Mouse (Mus musculus): ENCODE results near the gene Slc24a5. TPM values are rescaled to one million over a fixed set of nuclear protein-coding genes. Genes with fewer than 3 reads are reported as not detected.
"Not testable (repeated sequence)": the region's sequence is repeated elsewhere in the genome, so short reads cannot be mapped to it uniquely, and the experiment has no call there.

Slc24a5 gene
- under 1 TPM in 1 of 4 experiments, not detected in 3; 0.46 TPM for total RNA-seq (2022)

DNA sequence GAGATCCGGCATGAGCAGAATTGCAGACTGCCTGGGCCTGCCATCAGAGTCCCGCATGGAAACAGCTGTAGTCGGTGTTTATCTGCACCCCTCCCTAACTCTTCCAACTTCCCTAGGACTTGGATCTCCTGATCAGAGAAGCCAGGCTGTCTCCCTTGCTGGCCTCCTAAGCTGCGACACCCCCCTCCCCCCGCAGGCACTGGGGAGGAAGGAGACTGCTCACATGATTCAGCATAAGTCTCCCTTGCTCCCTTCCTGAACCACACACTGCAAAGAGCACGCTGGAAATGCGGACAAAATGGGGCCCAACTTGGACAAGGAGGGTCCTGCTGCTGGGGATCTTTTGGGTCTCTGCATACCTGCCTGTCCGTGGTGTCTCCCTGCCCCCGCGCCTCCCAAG lies at the start of gene Slc24a5:
Slc24a5 (plus strand) TSS at position 231 of the 400 bp plus-strand sequence.
- no peak for DNase-seq

DNA sequence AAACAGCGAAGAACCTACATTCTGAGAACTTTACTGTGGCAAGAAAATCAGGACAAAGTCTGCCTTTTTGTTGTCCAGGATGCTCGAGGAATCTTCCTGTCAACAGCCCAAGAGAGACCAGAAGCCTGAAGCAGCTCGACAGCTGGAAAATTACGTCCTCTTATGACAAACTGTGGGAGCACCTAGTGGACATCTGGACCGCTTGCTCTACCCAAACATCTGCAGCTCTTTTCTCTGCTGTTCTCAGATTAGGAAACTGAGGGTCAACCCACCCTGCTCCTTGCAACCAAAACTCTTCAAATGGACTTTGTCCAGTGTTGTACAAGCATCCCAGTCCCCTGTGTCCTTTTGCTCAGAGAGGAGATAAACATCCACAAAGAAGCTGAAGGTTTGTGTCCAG lies 43.5 kb upstream of the Slc24a5 start:
- no peak for DNase-seq

DNA sequence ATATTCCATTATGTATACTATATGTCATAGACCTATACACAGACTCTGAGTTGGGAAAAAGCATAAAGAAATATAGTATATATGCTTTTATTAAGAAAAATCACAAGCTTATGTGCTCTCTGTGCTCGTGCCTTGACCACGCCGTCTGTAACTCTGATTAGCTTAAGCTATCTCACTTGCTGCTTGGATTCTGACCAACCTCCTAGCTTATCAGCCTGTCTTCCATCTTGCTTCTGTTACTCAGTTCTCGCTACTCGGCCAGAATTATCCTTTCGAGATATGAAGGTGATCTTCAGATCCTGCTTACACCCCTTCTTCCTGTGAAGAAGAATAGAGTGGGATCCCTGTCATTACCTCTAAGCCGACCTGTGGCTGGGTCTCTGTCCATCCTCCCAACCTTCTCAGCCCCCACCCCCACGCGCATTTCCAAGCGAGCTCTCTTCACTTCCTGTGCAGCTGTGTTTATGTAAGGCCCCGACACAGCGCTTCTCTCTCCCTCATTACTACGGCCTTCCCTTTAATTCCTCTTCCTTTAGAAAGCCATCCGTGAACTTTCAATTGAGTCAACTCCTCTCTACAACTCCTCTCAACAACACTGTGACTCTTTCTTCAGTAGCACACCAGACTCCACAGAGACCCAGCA lies 41.4 kb upstream of the Slc24a5 start:
- DNase-seq: no peak

DNA sequence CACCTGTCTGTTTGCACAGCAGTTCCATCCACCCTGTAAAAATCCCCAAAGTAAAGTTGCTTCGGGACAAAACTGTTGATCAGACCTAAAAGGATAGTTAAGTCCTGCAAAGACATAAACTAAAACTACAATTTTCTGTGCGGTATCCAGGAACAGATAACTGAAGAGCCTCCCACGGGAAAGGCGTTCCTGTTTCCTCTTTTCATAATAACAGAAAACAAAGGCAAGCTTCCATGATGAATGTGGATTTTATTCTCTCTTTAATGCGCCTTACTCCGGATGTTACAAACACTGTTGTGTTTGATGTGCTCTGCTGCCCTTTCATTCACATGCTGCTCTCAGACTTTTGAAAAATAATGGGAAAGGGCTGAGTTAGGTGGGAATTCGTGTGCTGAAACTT lies 37.3 kb upstream of the Slc24a5 start:
- DNase-seq: no peak

DNA sequence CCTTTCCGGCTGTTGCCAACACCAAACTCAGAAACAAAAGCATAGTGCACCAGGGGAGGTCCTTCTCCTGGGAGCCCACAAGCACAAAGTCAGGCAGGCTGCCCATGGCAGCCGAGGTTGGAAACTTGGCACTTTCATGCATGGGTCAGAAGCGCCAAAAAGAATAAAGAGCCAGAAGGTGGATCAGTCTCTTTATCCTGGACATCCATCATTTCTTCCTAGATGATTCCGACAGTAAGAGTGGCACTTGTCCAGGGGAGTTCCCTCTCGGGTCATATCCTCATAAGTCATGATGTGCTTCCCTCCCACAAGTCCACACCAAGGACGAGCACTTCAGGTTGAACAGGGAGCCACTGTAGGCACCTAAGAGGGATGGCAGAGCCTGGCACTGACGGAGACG lies 36.8 kb upstream of the Slc24a5 start:
- peak; percentile 3 for DNase-seq

DNA sequence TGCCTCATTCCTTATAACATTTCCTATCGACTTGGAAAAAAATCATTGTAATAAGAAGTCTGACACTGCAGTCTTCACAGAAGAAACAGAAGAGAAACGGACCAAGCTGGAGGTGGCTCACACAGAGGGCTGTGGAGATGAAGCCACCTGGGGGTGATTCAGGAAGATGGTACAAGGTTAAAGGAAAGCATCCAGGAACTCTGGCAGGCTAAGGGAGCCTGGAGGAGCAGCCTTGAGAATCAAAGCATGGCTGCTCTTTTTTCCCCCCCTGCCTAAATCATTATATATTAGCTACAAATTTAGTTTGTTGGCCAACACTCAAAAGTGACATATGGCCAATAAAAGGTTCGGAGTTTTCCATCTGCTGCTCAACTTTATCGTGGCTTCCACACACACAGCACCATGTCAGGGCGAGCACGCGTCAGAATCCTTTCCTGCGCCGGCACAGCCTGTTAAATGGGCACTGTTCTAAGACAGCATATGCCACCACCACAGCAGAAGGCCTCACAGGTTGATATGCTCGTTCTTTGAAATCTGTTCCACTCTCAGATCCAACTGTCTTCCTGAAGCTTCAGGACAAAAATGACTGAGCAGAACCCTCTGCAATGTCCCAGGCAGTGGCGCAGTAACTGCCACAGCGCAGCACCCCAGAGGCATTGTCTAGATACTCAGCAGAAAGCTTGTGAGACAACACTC lies 36.2 kb upstream of the Slc24a5 start:
- no peak for DNase-seq

DNA sequence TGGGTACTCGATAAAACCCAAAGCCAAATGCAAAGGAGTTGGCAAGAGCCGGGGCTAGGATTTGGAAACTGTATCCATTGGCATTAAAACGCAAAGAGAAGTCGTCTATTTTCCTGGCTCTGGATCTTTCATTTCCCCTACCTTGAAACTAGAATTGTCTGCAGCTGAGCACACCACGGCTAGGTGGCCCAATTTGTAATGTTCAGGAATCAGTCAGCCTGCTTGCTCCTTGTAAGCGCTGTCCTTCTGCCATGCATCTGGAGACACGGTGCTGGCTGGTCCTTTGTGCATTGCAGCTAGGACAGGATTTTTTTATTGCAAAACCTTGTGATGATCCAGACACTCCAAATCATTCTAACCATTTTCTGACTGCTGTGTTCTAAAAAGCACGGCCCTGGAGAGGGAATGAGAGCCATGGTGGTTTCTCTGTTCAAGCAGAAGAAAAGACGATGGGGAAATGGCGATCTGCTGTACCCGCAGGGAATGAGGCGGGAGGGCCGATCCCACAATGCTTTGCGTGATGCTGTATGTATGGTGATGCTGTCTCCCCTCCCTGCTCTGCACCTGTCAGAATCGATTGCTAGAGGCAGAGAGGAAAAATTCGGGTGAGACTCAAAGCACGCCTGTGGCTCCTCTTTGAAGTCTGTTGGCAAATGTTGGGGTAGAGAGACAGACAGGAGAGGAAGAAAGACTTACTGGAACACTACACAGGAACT lies 35.5 kb upstream of the Slc24a5 start:
- DNase-seq: no peak

DNA sequence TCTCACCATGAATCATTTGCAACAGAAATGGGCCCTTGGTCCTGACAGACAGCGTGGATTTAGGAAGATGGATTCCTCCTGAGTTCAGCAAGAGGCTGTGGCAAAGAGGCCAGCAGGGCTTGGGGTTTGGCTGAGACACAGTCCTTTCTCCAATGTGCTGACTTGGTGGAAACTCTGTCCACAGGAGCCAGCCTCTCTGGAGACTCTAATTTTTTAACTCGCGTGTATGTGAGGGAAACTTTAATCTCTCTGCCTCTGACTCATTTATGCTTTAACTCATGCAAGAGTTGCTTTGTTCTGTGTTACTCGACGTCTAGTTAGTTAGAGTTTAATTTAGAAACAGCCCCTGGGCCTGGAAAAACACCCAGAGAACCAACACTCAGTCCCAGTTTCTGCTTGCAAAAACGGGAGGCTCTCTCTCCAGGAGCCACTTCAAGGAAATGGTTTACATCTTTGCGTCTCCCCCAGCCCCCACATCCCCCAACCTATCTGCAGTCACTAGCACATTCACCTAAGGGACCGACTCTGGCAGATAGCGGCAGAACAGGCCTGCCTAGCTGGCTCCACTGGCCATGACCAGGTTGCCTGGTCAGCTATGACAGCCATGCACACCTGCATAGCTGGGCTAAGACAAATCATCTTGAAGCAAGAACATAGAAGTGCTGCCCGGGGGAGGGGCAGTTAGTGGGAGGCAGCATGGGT lies 34.7 kb upstream of the Slc24a5 start:
- DNase-seq: no peak

DNA sequence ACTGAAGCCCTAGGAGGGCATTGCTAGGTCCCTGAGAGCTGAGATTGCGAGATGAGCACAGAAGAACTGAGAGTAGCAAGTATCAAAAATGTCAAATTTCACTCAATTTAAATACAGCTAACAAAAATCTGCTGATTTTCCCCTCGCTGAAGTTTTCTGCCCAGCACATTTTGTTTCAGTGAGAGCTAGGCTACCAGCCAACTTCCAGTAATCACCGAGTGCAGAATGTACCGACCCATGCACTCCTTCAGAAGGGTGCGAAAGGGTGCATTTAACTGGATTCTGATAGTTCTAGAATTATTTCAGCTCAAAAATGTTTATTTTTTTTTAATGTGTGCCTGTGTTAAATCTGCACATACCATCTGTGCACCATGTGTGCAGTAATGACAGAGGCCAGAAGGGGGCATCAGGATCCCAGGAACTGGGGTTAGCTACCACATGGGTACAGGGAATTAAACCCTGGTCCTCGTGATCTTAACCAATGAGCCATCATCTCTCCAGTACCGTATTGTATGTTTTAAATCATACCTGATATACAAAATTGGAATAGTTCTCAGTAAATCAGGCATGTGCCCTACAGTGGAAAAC lies 12.5 kb upstream of the Slc24a5 start:
- no peak for DNase-seq

DNA sequence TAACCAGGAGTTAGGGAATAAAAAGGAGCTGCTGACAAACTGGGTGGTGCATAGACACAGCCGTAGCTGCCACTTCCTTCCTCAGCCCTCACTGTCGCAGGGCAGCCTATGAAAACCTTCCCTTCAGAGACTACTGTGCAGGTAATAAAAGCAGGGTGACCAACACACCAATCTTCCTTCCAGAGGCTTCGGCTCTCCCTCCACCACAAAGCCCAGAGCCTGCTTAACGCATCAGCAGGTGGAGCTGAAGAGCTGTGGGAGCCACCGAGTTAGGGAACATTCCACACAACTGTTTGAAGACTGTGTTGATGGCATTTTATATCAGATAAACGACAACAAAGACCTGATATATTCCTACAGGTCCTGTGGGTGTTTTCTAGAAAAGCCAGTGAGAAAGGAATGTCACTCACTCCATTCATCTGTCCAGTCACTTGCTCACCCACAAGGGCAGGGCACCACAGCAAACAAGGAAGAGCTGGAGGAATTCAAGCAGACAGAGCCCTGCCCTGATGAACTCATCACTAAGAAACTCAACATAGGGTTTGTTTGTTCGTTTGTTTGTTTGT lies 10.6 kb upstream of the Slc24a5 start:
- DNase-seq: no peak

DNA sequence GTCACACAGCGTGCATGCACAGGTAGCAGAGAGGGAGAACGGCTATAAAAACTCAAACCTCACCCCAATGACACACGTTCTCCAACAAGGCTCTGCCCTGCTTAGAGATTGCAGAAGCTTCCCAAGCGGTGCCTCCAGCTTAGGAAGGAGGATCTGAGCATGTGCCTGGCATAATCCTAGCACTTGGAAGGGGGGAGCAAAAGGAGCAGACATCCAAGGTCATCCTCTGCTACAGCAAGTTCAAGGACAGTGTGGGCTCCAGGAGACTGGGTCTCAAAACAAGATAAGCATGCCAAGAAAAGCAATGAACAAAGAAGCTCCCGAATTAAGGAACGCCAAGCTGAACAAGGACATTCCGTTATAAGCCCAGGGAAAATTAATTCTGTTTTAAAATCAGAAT lies 6.5 kb upstream of the Slc24a5 start:
- no peak for DNase-seq

DNA sequence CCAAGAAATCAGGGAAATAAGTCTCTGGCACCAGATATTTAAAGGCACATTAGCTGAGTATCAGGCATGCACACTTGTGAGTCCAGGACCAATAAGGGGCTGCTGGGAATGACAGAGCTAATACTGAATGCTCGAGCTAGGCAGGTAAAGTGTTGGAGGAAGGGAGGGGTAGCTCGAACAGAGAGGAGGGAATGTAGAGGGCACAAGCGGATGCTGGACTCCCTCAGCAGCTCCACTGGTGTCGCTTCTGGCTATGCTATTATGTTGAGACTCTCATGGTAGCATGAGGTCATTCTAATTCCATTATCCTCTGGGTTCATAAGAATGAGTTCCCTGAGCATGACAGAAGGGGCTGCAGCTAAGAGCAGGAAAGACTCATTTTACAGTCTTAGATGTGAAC lies 5.0 kb upstream of the Slc24a5 start:
- no peak for DNase-seq

DNA sequence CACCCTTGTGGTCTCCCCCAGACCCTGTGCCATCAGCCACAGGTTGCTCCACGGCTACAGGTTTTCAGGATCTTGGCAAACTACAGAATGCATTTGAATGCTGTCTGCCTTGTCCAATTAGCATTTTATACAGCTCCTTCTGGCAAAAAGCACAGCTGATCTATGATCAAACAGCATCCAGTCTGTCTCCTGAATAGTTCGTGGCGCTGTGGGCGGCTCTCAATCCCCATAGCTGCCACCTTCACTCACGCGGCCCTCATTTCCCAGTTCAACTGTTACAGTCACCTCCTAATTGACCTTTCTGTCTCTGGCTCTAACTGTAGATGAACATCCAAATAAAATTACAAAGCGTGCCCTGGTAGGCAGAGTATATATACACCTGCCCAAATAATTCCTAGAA lies 551 bp upstream of the Slc24a5 start:
- no peak for DNase-seq

DNA sequence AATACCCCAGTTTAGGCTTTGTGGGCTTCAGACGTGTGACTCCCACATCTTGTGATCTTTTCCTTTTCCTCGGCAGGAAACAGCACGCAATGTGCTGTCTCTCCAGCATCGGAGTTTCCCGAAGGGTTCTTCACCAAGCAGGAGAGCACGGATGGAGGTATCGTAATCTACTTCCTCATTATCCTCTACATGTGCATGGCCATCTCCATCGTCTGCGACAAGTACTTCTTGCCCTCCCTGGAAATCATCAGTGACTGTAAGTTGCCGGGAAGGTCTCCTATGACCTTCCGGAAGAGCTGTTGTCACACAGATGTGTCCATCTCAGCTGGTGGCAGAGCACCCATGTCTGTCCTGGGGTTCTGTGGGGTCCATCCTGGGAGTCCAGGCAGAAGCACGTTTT lies 772 bp downstream of the Slc24a5 start:
- no peak for DNase-seq

DNA sequence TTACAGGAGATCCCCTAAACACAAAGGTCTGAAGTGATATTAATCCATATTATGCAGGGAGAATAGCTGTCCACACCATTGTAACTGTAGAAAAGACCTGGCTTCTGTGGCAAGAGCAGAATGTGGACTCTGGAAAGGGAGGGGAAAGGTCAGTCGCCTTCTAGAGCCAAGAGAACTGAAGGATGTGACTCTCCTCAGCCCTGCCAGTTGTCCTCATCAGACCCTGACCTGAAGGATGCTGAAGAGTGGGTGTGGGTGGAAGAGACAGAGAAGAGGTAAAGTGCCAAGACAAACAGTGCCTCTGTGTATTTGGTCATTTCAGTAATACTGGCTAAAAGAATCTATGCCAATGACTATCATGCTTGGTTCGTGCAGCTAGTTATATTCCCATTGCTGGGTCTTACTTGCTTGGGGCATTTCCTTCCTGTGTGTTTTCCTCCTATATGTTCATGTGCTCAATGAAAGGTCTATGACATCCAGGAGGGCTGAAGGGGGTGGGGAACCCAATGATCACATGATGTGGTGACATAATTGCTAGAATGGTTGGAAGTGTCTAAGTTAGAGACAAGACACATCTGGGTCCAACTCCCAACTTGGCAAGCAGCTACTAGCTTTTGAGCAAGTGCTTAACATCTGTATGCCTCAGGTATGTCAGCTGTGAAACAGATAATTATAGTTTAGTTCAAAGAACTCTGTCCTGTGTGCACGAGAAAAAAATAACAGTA lies 5.3 kb downstream of the Slc24a5 start:
- DNase-seq: no peak

DNA sequence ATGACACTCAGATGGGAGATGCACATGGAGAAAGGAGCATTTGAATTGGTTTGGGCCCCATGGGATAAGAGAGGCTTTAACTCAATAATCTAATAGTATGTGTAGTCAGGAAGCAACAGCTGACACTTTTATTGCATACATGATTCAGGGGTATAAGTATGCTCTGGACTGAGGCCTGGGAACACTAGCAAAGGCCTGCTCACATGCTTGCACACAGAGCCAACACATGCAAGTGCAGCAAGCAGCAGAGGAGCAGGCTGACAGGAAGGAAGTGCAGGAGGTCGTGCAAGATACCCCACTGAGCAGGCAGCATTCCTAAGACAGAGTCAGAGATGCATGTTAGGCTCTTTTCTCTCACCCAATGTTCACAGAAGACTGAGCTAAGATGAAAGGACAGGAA lies 16.0 kb downstream of the Slc24a5 start:
- DNase-seq: no peak

DNA sequence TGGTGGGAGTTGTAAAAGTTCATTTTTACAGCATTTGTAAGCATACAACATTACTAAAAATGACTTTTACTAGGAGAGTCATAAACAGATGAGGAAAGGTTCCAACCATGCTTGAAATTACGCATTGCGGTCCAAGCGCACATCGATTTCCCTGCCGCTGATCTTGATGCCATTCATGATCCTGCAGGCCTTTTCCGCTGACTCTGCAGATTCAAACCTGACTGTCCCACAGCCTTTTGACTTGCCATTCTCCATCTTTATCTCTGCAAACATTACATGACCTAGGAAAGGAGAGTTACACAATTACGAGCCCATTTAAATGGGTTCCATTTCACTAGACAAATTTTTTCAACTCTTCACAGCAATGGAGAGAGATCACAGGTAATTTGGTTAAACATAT lies 20.8 kb downstream of the Slc24a5 start:
- no peak for DNase-seq

DNA sequence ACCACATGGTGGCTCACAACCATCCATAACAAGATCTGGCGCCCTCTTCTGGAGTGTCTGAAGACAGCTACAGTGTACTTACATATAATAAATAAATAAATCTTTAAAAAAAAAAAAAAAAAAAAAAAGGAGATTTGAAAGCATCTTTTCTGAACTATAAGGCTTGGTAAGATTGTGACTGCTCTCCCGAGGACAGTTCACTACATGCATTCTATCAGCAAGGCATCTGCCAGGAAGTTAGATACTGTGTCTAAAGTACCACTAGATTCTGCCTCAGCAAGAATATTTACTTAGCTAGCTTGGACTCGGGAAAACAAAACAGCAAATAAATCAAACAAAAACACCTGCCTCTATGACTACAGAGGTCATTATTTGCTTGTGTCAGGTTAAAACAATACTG lies 24.2 kb downstream of the Slc24a5 start:
- DNase-seq: not testable (repeated sequence)

DNA sequence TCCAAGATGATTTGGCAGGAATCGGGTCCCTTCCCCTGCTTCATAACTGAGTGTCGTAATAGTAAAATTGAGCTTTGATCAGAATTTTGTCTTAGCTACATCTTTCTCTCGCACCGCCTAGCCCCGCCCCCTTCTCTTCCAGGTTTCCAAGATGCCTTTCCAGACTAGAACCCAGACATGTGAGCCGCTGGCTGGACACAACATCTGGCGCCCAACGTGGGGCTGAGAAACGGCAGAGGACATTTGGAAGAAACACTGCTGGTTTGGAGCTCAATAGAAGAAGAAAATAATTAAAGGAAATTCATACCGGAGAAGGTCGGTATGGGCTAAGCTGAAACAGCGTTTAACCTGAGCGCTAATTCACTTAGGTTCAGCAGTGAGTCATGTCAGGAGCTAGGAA lies 36.6 kb downstream of the Slc24a5 start:
- DNase-seq: not testable (repeated sequence)

DNA sequence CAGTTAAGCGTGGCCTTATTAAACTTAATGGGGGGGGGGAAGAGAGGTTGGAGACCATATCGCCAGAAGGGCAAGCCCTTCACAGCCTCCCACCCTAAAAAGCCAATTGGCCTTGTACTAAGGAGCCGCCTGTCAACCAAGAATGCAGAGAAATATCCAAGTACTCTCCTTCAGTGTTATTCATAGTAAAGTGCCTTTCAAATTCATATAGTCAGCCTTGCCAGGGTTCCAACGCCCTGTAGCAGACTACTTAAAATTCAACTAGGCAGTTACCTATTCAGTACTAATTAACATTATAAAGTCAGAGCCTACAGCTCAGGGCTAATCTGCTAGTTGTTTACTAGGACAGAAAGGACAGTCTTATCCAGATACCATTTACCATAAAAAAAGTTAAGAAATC lies 38.6 kb downstream of the Slc24a5 start:
- not testable (repeated sequence) for DNase-seq

DNA sequence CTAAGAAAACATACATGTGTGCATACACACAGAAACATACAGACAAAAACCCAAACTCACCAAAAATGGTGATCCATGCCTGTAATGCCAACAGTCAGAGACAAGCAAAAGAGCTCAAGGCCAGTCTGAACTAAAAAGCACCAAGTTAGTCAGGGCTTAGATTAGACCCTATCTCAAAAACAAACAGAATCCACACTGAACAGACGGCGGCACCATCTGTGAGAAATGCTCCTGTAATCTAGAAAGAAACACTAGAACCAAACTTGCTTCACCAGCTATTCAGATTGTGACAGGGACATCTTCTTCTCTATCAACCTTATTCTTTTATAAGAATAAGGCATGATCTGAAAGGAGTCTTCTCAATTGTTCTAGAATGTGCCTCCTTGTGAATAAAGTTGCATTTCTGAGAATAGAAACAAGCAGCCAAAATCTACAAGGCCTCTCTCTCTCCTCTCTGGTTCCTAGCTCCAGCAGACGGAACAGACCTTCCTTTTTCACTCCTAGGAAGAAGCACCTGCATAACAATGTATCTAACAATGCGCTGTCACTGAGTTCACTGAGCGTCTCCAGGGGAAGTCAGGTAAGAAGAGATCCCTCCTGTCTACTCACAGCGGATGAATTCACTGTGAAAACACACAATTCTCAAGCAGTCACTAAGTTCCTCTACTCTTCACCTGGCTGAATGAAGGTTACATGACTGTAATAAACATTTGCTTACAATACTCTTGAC lies 51.6 kb downstream of the Slc24a5 start:
- DNase-seq: no peak

All from adrenal gland, adult 8-10 months (tissue).